Mouse (Mus musculus): ENCODE results near the gene Adam19. TPM values are rescaled to one million over a fixed set of nuclear protein-coding genes. Genes with fewer than 3 reads are reported as not detected.
"Not testable (repeated sequence)": the region's sequence is repeated elsewhere in the genome, so short reads cannot be mapped to it uniquely, and the experiment has no call there.

Adam19 gene
- polyA plus RNA-seq, 1 experiment from 2014 or later = 9.3 TPM

DNA sequence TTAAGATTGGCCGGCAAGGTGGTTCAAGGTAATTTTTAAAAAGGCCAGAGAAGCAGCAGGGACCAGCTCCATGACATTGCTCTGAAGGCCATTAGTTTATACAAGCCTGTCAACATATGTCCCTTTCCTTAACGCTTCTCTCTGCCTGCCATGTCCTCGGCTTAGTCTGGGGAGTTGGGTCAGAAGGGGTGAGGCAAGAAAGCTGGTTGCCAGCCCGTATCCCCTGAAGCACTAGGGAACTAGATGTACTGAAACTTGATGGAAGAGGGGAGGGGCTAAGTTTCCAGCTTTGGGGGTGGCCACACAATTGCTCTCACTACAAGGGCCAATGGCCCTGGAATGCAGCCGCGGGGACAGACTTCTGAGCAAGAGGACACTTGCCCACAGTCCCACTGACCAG lies 87.5 kb downstream of the Adam19 start:
- 91% methylated on average over 6 of the region's 6 CpGs for WGBS
- Histone ChIP-seq H3K27me3 (ENCODE audit: low read depth, poor library complexity, severe bottlenecking) (no peaks in the 10 kb centered on the region), H3K4me1 (no peaks in the 10 kb centered on the region), H3K4me3 (no peak overlapping the region), H3K36me3 (peaks cover 42% of the 10 kb centered on the region), H3K9me3 (replicated peaks) (no peaks in the 10 kb centered on the region), H3K27ac (replicated peaks) (no peak overlapping the region)
- no peak for DNase-seq (ENCODE audit: low spot score)

DNA sequence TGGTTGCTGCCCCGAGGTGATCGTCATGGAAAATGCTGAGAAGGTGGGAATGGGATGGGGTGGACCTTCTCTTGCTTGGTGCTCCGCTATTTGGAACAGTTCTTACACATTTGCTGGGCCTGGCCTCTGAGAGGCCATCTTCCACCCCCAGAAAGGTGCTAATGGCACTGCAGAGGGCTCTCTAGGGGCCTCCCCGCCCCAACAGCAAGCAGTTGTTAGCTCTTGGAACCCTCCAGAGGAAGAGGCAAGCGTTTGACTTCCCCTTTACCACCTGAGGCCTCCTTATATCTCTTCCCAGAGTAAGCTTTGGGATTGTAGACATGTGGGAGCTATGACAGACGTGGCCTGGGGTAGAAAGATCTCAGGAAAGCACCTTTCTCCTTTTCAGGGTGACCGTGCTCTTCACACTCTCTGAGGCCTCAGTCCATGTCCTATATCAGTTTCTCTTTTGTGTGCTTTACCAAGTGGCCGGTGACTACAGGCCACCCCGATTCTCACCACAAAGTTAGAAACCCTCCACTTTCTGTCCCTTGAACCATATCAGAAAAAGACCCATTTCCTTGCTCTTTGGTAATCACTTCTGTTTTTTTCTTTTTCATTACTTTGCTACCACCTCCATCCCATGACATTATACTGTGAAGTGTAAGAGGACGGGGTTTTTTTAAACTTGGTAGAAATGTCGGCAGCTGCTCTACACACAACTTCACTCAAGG lies 89.5 kb downstream of the Adam19 start:
- Histone ChIP-seq H3K36me3 (peaks cover 33% of the 10 kb centered on the region), H3K4me3 (no peak overlapping the region), H3K27ac (replicated peaks) (no peak overlapping the region), H3K9me3 (replicated peaks) (no peaks in the 10 kb centered on the region; the same call in 1 of the 2 replicates), H3K4me1 (no peaks in the 10 kb centered on the region), H3K27me3 (ENCODE audit: low read depth, poor library complexity, severe bottlenecking) (no peaks in the 10 kb centered on the region)
- WGBS = 89% methylated on average over 11 of the region's 11 CpGs
- DNase-seq (ENCODE audit: low spot score) = no peak

DNA sequence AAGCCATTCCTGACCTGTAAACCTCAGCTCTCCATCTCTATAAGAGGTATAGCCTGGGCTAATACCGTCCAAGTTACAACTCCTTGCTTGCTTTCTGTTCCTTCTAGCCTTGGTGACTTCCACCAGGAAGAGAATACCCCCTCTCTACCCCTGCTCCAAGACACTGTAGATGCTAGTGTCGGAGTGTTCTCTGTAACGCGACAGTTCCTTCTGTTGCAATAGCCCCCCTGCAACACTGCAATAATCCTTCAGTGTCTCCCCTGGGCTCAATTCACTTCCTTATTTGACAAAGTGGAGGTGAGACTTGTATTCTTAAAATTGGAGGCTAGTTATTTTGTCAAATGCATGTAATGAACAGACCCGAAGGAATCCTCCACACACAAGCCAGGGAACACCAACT lies 90.8 kb downstream of the Adam19 start:
- H3K9me3 ChIP-seq (replicated peaks) = no peaks in the 10 kb centered on the region; the same call in 1 of the 2 replicates
- peaks cover 24% of the 10 kb centered on the region for H3K36me3 ChIP-seq
- DNase-seq (ENCODE audit: low spot score) = no peak
- no peaks in the 10 kb centered on the region for H3K4me1 ChIP-seq
- H3K27me3 ChIP-seq (ENCODE audit: low read depth, poor library complexity, severe bottlenecking) = no peaks in the 10 kb centered on the region
- WGBS = 93% methylated on average over 5 of the region's 5 CpGs
- H3K4me3 ChIP-seq = no peak overlapping the region
- no peak overlapping the region for H3K27ac ChIP-seq (replicated peaks)

- Histone ChIP-seq H3K9me3 (replicated peaks) (no peaks in the 10 kb centered on the region), H3K4me1 (no peaks in the 10 kb centered on the region), H3K27me3 (ENCODE audit: low read depth, poor library complexity, severe bottlenecking) (no peaks in the 10 kb centered on the region), H3K36me3 (no peaks in the 10 kb centered on the region), H3K4me3 (no peak overlapping the region), H3K27ac (replicated peaks) (no peak overlapping the region)
- no peak for DNase-seq (ENCODE audit: low spot score)
- 88% methylated on average over 8 of the region's 8 CpGs for WGBS
These were observed 101.2 kb downstream of the Adam19 start for GRCm38 (mm10) chr11:46156945-46157344.

DNA sequence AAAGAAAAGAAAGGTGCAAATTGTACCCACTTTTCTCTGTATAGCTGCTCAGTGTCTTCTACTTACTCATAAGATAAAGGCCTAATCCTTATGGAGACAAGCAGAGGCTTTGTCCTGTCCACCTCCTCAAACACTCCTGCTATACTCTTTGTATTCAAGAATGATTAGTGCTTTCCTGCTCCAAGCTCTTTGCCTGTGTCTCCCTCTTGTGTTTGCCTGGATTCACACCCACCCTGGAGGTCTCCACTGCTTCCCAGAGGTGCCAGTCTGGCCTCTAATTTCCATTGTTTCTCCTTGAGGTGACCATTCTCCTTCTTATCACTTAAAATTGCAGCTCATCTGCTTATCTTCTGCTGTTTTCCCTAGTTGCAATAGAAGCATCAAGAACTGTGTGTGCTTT lies 101.7 kb downstream of the Adam19 start:
- Histone ChIP-seq H3K27me3 (ENCODE audit: low read depth, poor library complexity, severe bottlenecking) (no peaks in the 10 kb centered on the region), H3K27ac (replicated peaks) (no peak overlapping the region), H3K4me1 (no peaks in the 10 kb centered on the region), H3K36me3 (no peaks in the 10 kb centered on the region), H3K4me3 (no peak overlapping the region), H3K9me3 (replicated peaks) (no peaks in the 10 kb centered on the region)
- no peak for DNase-seq (ENCODE audit: low spot score)

DNA sequence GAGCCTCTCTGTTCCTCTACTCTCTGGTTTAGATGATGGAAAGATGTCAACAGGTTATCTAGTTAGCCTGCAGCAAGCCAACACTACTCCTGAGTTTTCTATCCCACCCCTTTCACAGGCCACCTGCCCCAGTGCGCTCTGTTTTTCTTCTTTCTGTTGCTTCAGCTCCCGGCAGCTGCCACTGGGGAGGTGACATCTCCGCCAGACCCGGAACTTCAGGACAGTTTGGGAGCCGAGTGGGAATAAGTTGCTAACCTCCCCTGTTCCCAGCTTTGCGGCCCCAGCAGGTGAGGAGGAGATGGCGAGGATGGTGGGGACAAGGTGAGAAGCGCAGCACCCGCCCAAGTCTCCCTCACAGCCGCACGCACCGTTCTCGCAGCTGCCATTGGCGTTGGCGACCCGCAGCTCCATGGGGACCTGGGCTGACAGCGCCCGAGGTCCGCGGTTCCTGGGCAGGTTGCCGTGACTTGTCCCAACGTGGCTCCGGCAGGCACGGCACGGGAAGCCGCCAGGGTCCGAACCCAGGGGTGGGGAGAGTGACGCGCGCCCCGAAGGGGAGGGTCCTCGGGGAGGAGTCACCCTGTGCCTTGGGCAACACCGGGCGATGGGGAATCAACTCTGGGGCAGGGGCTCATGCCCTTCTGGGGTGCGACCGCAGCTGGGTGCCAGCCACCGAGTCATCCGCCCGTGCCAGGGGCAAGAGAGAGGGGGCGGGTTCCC lies 110.2 kb downstream of the Adam19 start, which contains the start of gene Nipal4:
TSS of gene Nipal4 (minus strand) at position 643 of the 720 bp plus-strand sequence.
- Histone ChIP-seq H3K27me3 (ENCODE audit: low read depth, poor library complexity, severe bottlenecking) (peaks cover 34% of the 10 kb centered on the region), H3K27ac (replicated peaks) (peak within 1 kb of the TSS; percentile 69), H3K36me3 (no peaks in the 10 kb centered on the region), H3K4me3 (peak within 1 kb of the TSS; percentile 66), H3K4me1 (peaks cover 14% of the 10 kb centered on the region), H3K9me3 (replicated peaks) (no peaks in the 10 kb centered on the region)
- DNase-seq (ENCODE audit: low spot score) = peak; percentile 25
- WGBS = under 1% methylated on average over 40 of the region's 40 CpGs

DNA sequence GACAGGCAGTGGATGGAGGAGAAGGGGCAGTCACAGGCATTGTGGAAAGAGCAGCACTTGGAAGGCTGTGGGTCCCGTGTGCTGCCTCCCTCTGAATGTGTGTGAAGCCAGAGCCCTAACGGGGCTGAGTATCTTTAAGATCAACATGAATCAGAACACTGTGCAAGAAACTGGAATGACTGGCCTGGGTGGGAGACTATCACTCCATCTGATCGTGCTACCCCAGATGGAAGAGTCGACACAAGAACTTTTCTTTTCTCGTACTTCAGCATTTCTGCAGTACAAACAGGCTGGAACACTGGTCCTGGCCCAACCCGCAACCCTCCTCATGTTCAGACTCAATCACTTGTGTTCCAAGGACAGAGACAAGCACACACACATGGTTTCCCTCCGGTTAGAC lies 112.7 kb downstream of the Adam19 start:
- Histone ChIP-seq H3K27me3 (ENCODE audit: low read depth, poor library complexity, severe bottlenecking) (peaks cover 34% of the 10 kb centered on the region), H3K27ac (replicated peaks) (no peak overlapping the region), H3K9me3 (replicated peaks) (no peaks in the 10 kb centered on the region), H3K36me3 (no peaks in the 10 kb centered on the region), H3K4me1 (peaks cover 14% of the 10 kb centered on the region), H3K4me3 (no peak overlapping the region)
- no peak for DNase-seq (ENCODE audit: low spot score)
- 93% methylated on average over 7 of the region's 7 CpGs for WGBS

DNA sequence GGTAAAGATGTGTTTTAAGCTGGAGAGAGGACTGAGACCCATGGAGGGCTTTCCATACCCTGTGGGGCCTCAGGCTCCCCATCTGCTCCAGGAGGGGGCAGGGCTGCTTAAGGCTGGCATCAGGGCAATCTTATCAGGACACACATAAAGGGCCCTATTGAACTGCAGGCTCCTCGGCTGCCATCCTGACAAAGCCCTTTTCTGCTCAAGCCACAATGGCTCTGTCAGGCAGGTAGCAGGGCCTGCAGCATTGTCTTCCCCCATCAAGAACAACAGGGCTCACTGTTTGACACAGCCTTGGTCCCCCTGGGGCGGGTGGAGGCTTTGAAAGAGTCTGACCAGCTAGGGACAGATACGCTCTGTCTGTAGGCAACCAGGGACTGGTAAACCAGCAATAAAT lies 114.1 kb downstream of the Adam19 start:
- H3K4me1 ChIP-seq = peaks cover 14% of the 10 kb centered on the region
- DNase-seq (ENCODE audit: low spot score) = no peak
- H3K4me3 ChIP-seq = no peak overlapping the region
- H3K9me3 ChIP-seq (replicated peaks) = no peaks in the 10 kb centered on the region
- H3K36me3 ChIP-seq = no peaks in the 10 kb centered on the region
- H3K27ac ChIP-seq (replicated peaks) = no peak overlapping the region; the same call in 1 of the 2 replicates
- peaks cover 25% of the 10 kb centered on the region for H3K27me3 ChIP-seq (ENCODE audit: low read depth, poor library complexity, severe bottlenecking)
- 46% methylated on average over 3 of the region's 3 CpGs for WGBS

DNA sequence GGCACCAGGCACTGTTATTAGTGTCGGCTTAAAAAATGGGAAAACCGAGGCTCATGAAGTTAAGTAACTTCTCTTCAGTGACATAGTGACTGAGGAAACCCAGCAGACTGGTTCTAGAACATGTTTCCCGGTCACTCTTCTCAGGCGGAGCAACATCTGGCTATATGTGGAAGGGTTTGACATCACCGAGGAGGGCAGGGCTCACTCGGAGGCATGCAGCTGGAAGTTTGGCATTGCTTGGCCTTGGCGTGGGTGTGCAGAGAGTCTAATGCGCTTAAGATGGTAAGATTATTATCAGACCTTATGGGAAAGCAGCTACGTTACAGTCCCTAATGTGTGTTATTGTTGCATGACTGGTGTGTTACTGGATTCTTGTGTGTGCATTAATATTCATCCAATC lies 116.3 kb downstream of the Adam19 start:
- Histone ChIP-seq H3K4me3 (no peak overlapping the region), H3K27me3 (ENCODE audit: low read depth, poor library complexity, severe bottlenecking) (peaks cover 3% of the 10 kb centered on the region; the same call in 1 of the 2 replicates), H3K9me3 (replicated peaks) (no peaks in the 10 kb centered on the region), H3K27ac (replicated peaks) (no peak overlapping the region), H3K36me3 (no peaks in the 10 kb centered on the region), H3K4me1 (peaks cover 6% of the 10 kb centered on the region)
- WGBS = 92% methylated on average over 9 of the region's 9 CpGs
- DNase-seq (ENCODE audit: low spot score) = no peak

GRCm38 (mm10) chr11:46176155-46176554 lies 120.4 kb downstream of the Adam19 start:
- Histone ChIP-seq H3K36me3 (no peaks in the 10 kb centered on the region), H3K9me3 (replicated peaks) (no peaks in the 10 kb centered on the region), H3K4me3 (no peak overlapping the region), H3K27ac (replicated peaks) (no peak overlapping the region), H3K27me3 (ENCODE audit: low read depth, poor library complexity, severe bottlenecking) (no peaks in the 10 kb centered on the region), H3K4me1 (no peaks in the 10 kb centered on the region)
- 96% methylated on average over 6 of the region's 6 CpGs for WGBS
- DNase-seq (ENCODE audit: low spot score) = no peak

DNA sequence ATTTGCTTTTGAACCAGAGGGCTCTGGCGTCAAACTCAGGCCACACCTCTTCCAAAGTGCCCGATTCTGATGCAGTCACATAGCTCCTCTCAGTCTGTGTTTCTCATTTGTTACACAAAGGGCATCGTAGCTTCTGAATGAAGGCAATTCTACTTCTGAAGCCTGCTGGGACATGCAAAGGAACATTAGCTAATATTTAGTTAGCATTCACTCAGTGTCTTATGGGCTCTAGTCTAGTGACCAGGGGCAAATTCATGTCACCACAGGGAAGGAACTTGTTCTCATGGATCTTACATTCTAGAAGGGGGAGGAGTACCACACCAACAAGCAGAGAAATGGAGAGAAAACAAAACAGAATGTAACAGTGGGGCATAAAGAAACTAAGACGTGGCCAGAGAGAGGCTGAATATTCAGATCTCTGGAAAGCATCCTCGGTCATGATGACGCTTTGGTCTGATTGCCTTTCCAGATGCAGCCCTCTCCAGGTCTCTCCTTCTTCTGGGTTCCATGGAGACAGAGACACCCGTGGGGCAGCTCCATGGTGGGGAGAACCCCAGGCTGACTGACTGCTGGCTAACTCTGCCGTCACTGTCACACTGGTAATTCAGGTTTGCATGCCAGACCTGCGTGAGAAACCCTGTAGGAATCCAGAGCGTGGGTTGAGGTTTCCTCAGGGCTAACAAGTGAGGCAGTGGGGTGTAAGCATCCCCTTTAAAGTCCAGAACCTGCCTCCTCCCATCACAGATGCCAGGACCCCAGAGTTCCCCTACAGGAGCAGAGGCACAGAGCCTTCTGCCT lies 121.7 kb downstream of the Adam19 start:
- 82% methylated on average over 10 of the region's 10 CpGs for WGBS
- DNase-seq (ENCODE audit: low spot score) = no peak

GRCm38 (mm10) chr11:46182031-46182430 lies 126.2 kb downstream of the Adam19 start:
- DNase-seq (ENCODE audit: low spot score); H3K4me1 ChIP-seq: not testable (repeated sequence)
- WGBS = 88% methylated on average over 1 of the region's 1 CpGs

More for the DNA sequence above, 121.7 kb downstream of the Adam19 start:
- H3K27me3 ChIP-seq (ENCODE audit: low read depth, poor library complexity, severe bottlenecking) = no peaks in the 10 kb centered on the region
- H3K4me1 ChIP-seq = no peaks in the 10 kb centered on the region
- no peak overlapping the region for H3K4me3 ChIP-seq
- no peak overlapping the region for H3K27ac ChIP-seq (replicated peaks)
- H3K9me3 ChIP-seq (replicated peaks) = no peaks in the 10 kb centered on the region
- no peaks in the 10 kb centered on the region for H3K36me3 ChIP-seq

More at GRCm38 (mm10) chr11:46182031-46182430, 126.2 kb downstream of the Adam19 start:
- H3K36me3 ChIP-seq; H3K4me3 ChIP-seq; H3K27ac ChIP-seq (replicated peaks); H3K9me3 ChIP-seq (replicated peaks); H3K27me3 ChIP-seq (ENCODE audit: low read depth, poor library complexity, severe bottlenecking): not testable (repeated sequence)

Data from midbrain, embryonic 10.5 days (tissue).